Mouse (Mus musculus): Measurements from ENCODE around the gene Ppfia2. TPM values are rescaled to one million over a fixed set of nuclear protein-coding genes. Genes with fewer than 3 reads are reported as not detected.

Gene Ppfia2
- 0.26 TPM for polyA plus RNA-seq (2014; fragmentation: Illumina TruSeq; extraction: RNeasy Lipid Tissue Mini Kit (QIAGEN cat#74804); ENCODE audit: low read depth, low replicate concordance)

DNA sequence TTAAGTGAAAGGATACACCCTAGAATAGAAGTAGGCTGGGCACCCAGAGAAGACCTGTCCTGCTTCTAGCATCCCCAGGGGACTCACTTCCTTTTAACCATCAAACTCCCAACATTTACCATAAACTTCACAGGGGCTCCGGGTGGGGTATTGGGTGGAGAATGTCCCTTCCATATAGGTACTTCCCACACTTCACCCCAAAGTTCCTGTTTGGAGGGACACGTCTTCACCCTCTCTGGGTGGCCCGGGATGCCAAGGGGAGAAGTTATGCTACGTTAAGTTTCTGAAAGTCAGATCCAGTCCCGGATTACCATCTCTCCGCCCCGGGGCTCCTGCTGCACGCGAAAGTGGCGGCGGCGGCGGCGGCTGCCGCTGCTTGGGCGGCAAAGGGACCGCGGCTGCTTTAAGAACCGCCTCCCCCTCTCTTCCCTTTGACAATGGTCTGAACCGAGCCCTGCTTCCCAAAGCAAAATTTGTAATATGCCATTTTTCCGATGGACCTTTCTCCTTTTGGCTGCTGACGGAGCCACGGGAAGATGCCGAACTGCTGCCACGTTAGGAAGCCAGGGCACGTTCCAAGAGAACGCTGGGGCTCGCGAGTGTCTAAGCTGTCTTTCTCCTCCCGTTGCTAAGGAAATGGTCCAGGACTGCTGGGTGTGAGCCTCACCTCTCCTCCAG, at the start of gene Ppfia2:
Gene Ppfia2, plus strand, starts transcription at position 485 of the 678 bp plus-strand sequence.

